ENCODE assay signal across 9 mouse cellular contexts in genomic region chr14:27337156-27337555, GRCm38 (mm10).
DNase-seq lines count a peak whose midpoint lies in the region; ATAC-seq and TF ChIP-seq lines count a peak whose summit lies in the region.
"Had no signal": no experiment of that assay in that cellular context is flagged by ENCODE, and none has a peak within 500 bp of the region (broad histone marks: within the 10 kb centered on the region; RNA-seq: fewer than 3 reads in every experiment).

No protein-coding gene starts in this region.

- no peak overlapping the region for H3K27ac ChIP-seq in heart, embryonic 13.5 days (replicated peaks)
- H3K27ac ChIP-seq in testis, adult 2 months (ENCODE audit: control insufficient read depth, insufficient read depth, low read depth, low read length) = no peak overlapping the region
- H3K27ac ChIP-seq in intestine, embryonic 16.5 days (ENCODE audit: low read length) = no peak overlapping the region

- no peaks in the 10 kb centered on the region for H3K9me3 ChIP-seq in heart, embryonic 13.5 days
- H3K9me3 ChIP-seq in intestine, embryonic 16.5 days (ENCODE audit: control insufficient read depth, low read length) = no peaks in the 10 kb centered on the region

- no peaks in the 10 kb centered on the region for H3K36me3 ChIP-seq in heart, embryonic 13.5 days
- no peaks in the 10 kb centered on the region for H3K36me3 ChIP-seq in testis, adult 2 months (ENCODE audit: control insufficient read depth, insufficient read depth, low read length)
- no peaks in the 10 kb centered on the region for H3K36me3 ChIP-seq in intestine, embryonic 16.5 days (ENCODE audit: control insufficient read depth, insufficient read depth, low read length)

- peak overlapping the region; percentile 85 for H3K9ac ChIP-seq in heart, embryonic 13.5 days
- 0 out of 2 replicates have a peak overlapping the region, but pooled peaks have one; percentile 73 for H3K9ac ChIP-seq in intestine, embryonic 16.5 days (ENCODE audit: low read depth, low read length)

- peaks cover 47% of the 10 kb centered on the region for H3K4me1 ChIP-seq in heart, embryonic 13.5 days
- H3K4me1 ChIP-seq in testis, adult 2 months (ENCODE audit: control insufficient read depth, insufficient read depth, low read length) = peaks cover 8% of the 10 kb centered on the region
- H3K4me1 ChIP-seq in intestine, embryonic 16.5 days (ENCODE audit: control insufficient read depth, insufficient read depth, low read length) = peaks cover 5% of the 10 kb centered on the region

- peaks cover 12% of the 10 kb centered on the region for H3K27me3 ChIP-seq in heart, embryonic 13.5 days (replicated peaks)
- H3K27me3 ChIP-seq in testis, adult 2 months (ENCODE audit: control insufficient read depth, insufficient read depth, low read length) = no peaks in the 10 kb centered on the region
- no peaks in the 10 kb centered on the region for H3K27me3 ChIP-seq in intestine, embryonic 16.5 days (replicated peaks; ENCODE audit: control insufficient read depth, insufficient read depth, low read length)

- peak overlapping the region; percentile 73 for H3K4me3 ChIP-seq in heart, embryonic 13.5 days
- peak overlapping the region; percentile 73 for H3K4me3 ChIP-seq in testis, adult 2 months (ENCODE audit: control insufficient read depth, low read depth, low read length)
- H3K4me3 ChIP-seq in intestine, embryonic 16.5 days (ENCODE audit: low read length) = peak overlapping the region; percentile 64

- 54% methylated on average over 6 of the region's 6 CpGs for WGBS in heart, embryonic 13.5 days
- 44% methylated on average over 6 of the region's 6 CpGs for WGBS in intestine, embryonic 16.5 days

- TF ChIP-seq CTCF in testis, adult 2 months (IDR thresholded peaks at IDR 0.05; ENCODE audit: control insufficient read depth, insufficient read depth, insufficient replicate concordance, low read depth, low read length) = no peak

- DNase-seq in heart, postnatal 4 days = no peak
- DNase-seq in testis, postnatal 10 days (ENCODE audit: low spot score) = no peak
- DNase-seq in thymus, postnatal 36 days = peak; percentile 19 to 28
- no peak for DNase-seq in adrenal gland, postnatal 14 days
- no peak for DNase-seq in embryo, embryonic 10 days (ENCODE audit: low spot score)

- peak overlapping the region; percentile 100 for H3K4me2 ChIP-seq in heart, embryonic 13.5 days
- H3K4me2 ChIP-seq in intestine, embryonic 16.5 days (ENCODE audit: low read depth, low read length) = peak overlapping the region; percentile 98

- TF ChIP-seq POLR2A in testis, adult 2 months (IDR thresholded peaks at IDR 0.05; ENCODE audit: control insufficient read depth, low read depth, low read length) = no peak

- ATAC-seq in heart, embryonic 13.5 days (ENCODE audit: extremely low read depth, insufficient number of reproducible peaks, low FRiP score, low TSS enrichment) = no peak
- no peak for ATAC-seq in intestine, embryonic 16.5 days
- ATAC-seq: Patski had no signal

Comparison
In these comparisons a context has a peak if more than half of its experiments do, and no peak if none do; other contexts are left out.
1. DNase-seq: peak in thymus, postnatal 36 days (2 of 2); none in heart, postnatal 4 days (single experiment), testis, postnatal 10 days (single experiment), adrenal gland, postnatal 14 days (single experiment) and embryo, embryonic 10 days (single experiment).
2. Peak in every context shown above with its lines, with median percentiles within 50 percentile points of each other: H3K4me3 ChIP-seq.